Mouse (Mus musculus): ENCODE data around the gene Upp2. TPM values are rescaled to one million over a fixed set of nuclear protein-coding genes. Genes with fewer than 3 reads are reported as not detected.

Gene Upp2
- polyA plus RNA-seq (2012; rRNA removed), result 38.1 and 41.1 TPM in 2 replicates

DNA sequence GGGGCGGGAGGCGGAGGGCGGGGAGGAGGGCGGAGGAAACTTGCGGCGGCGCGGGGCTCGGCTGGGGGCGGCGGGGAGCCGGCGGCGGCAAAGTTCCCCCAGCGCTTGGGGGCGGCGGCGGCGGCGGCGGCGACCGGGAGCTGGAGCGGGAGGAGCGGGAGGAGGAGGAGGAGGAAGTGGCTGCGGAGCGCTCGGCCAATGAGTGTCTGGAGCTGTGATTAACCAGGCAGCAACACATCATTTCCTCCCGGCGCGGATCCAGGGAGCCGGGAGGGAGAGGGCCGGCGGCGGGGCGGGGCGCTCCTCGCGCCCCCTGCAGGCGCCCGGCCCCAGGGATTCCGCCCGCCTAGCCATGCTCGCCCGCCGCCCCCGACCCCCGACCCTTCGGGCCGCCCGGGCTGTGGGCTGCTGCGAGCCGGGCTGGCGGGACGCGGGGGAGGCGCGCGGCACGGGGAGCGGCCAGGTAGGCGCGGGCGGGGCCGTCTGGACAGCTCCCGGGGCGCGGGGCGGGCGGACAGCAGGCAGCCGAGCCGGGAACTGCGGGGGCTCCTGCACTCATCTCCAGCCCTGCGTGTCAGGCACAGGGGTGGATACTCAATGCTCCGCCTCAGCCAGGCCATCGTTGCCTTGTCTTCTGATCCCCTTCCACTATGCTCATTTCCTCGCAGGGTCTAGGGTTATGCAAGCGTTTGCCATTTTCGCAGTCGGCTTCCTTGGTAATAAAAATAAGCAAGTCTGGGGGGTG is at the start of gene Upp2, which contains the start of gene Acvr1:
Gene Upp2, plus strand, starts transcription at position 233 of the 745 bp plus-strand sequence.
Gene Acvr1, minus strand, starts transcription at position 92 of the 745 bp plus-strand sequence.
- peaks cover 6% of the 10 kb centered on the region for H3K4me1 ChIP-seq (ENCODE audit: control insufficient read depth, insufficient read depth, low read length)
- TF ChIP-seq POLR2A (IDR thresholded peaks at IDR 0.05; ENCODE audit: extremely low read depth, insufficient read depth, low read length) (peak; percentile 58; the same call in 1 of the 2 replicates), CTCF (IDR thresholded peaks at IDR 0.05; ENCODE audit: extremely low read depth, insufficient read depth, low read length) (no peak)
- peak within 1 kb of the TSS; percentile 74 for H3K4me3 ChIP-seq (ENCODE audit: insufficient read depth, low read length)
- H3K27ac ChIP-seq (ENCODE audit: insufficient read depth, low read length), result peak within 1 kb of the TSS; percentile 89

DNA sequence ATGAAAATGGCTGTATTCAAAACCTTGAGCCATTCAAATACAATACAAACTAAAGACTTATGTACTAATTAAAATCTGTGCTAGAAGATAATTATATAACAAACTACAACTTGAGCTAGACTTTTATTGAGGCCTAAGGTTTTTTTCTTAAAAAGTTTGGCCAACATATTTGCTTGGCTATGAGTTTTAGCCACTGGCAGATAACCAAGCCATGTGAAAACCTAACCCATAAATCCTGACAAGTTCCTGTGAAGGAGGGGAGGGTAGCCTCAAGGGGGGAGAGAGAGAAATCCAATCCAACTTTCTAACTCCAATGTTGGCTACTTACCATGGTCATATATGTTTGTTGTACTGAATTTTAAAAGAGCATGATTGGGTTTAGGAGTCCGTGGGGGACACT is 48.6 kb upstream of the Upp2 start:
- H3K4me3 ChIP-seq (ENCODE audit: insufficient read depth, low read length), result no peak overlapping the region
- H3K4me1 ChIP-seq (ENCODE audit: control insufficient read depth, insufficient read depth, low read length), result peaks cover 6% of the 10 kb centered on the region
- no peak overlapping the region for H3K27ac ChIP-seq (ENCODE audit: insufficient read depth, low read length)
- TF ChIP-seq POLR2A (IDR thresholded peaks at IDR 0.05; ENCODE audit: extremely low read depth, insufficient read depth, low read length), result no peak
- TF ChIP-seq CTCF (IDR thresholded peaks at IDR 0.05; ENCODE audit: extremely low read depth, insufficient read depth, low read length), result no peak

DNA sequence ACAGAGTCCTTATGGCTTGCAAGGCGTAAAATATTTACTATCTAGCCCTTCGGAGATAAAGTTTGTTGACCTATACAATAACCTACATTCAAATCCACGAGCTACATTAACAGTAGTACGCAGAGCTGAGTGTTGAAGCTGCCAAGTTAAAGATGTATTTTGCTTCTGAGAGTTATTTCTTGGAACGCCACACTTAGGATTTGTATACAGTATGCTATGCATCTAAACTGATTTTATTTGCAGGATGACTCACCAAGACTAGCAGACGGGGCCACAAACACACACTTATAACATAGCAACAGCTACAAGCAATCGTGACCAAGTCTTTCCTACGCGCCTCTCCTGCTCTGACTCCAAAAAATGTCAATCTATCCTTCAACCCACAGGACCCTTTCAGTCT is 46.4 kb upstream of the Upp2 start:
- no peak for TF ChIP-seq POLR2A (IDR thresholded peaks at IDR 0.05; ENCODE audit: extremely low read depth, insufficient read depth, low read length)
- TF ChIP-seq CTCF (IDR thresholded peaks at IDR 0.05; ENCODE audit: extremely low read depth, insufficient read depth, low read length), result no peak
- Histone ChIP-seq H3K27ac (ENCODE audit: insufficient read depth, low read length) (no peak overlapping the region), H3K4me1 (ENCODE audit: control insufficient read depth, insufficient read depth, low read length) (peaks cover 7% of the 10 kb centered on the region), H3K4me3 (ENCODE audit: insufficient read depth, low read length) (no peak overlapping the region)

DNA sequence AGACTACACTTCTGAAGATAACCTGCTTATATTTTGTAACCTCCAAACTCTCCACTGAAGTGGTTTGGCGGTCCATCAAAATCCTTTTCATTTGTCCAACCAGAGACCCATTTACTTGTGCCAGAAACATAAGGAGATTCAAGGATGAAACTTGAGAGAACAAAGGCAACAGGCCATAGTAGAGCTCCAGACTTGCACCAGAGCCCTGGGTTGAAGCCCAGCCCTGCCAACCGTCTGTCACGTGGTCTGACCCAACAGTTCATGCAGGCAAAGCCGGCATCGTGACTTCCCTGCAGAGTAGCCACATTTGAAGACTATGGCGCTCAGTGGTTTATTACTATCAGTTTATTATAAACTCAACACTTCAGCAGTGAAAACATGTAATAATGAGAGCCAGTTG is 45.5 kb upstream of the Upp2 start:
- TF ChIP-seq CTCF (IDR thresholded peaks at IDR 0.05; ENCODE audit: extremely low read depth, insufficient read depth, low read length), result no peak
- TF ChIP-seq POLR2A (IDR thresholded peaks at IDR 0.05; ENCODE audit: extremely low read depth, insufficient read depth, low read length), result no peak
- no peak overlapping the region for H3K4me3 ChIP-seq (ENCODE audit: insufficient read depth, low read length)
- H3K27ac ChIP-seq (ENCODE audit: insufficient read depth, low read length), result no peak overlapping the region
- peaks cover 5% of the 10 kb centered on the region for H3K4me1 ChIP-seq (ENCODE audit: control insufficient read depth, insufficient read depth, low read length)

DNA sequence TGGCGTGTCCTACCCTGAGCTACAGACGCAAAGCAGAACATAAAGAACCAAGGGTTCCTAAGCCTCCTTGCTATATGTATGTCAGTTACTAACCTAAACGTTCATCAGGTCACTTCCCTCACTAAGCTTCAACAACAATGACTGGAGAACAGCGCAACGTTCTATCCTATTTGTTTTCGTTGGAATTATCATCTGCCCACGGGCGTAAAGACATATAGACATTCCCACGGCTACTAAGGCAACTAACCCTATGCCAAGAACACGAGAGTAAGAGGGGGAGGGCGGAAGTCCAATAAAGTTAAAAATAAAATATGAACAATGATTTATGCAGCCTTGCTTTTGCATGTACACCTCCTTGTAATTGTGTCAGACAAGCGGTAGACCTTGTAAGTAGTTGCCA is 44.0 kb upstream of the Upp2 start:
- Histone ChIP-seq H3K27ac (ENCODE audit: insufficient read depth, low read length) (no peak overlapping the region), H3K4me1 (ENCODE audit: control insufficient read depth, insufficient read depth, low read length) (peaks cover 5% of the 10 kb centered on the region), H3K4me3 (ENCODE audit: insufficient read depth, low read length) (no peak overlapping the region)
- no peak for TF ChIP-seq POLR2A (IDR thresholded peaks at IDR 0.05; ENCODE audit: extremely low read depth, insufficient read depth, low read length)
- TF ChIP-seq CTCF (IDR thresholded peaks at IDR 0.05; ENCODE audit: extremely low read depth, insufficient read depth, low read length), result no peak

DNA sequence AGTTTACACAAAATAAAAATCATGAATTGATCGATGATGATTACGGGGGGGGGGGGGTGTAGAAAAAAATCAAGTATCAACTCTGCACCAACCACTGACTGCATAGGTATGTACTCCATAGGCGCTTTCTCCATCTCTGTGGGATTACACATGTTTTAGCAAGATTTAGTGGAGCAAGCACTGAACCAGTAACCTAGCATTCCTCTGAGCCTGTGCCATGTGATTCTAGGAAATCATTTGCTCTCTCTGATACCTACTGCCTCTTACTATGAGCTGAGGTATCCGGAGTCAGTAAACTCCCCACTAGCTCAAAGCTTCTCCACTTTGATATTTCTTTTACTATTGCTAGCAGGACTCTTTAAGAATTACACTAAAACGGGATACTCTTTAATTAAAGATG is 43.2 kb upstream of the Upp2 start:
- no peak overlapping the region for H3K4me3 ChIP-seq (ENCODE audit: insufficient read depth, low read length)
- TF ChIP-seq CTCF (IDR thresholded peaks at IDR 0.05; ENCODE audit: extremely low read depth, insufficient read depth, low read length), result no peak
- TF ChIP-seq POLR2A (IDR thresholded peaks at IDR 0.05; ENCODE audit: extremely low read depth, insufficient read depth, low read length), result no peak
- no peak overlapping the region for H3K27ac ChIP-seq (ENCODE audit: insufficient read depth, low read length)
- peaks cover 5% of the 10 kb centered on the region for H3K4me1 ChIP-seq (ENCODE audit: control insufficient read depth, insufficient read depth, low read length)

DNA sequence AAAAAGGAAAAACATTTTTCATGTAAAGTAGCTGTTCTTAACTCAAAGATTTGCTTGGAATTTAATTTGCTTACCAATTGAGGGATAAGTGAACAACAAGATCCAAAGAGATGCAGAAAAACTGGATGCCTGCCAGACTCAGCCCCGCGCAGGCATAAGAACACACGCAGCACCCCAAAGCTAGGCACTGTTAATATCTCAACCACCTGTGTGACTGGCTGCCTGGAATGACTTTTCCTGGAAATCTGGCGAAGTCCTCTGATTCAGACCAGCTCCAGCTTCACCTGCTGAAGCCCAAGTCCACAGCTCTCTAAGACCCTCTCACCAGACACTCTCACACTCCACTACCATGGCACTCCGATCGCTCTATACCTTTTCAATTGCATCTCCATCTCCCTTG is 42.7 kb upstream of the Upp2 start:
- TF ChIP-seq CTCF (IDR thresholded peaks at IDR 0.05; ENCODE audit: extremely low read depth, insufficient read depth, low read length) (no peak), POLR2A (IDR thresholded peaks at IDR 0.05; ENCODE audit: extremely low read depth, insufficient read depth, low read length) (no peak)
- H3K27ac ChIP-seq (ENCODE audit: insufficient read depth, low read length), result no peak overlapping the region
- no peak overlapping the region for H3K4me3 ChIP-seq (ENCODE audit: insufficient read depth, low read length)
- H3K4me1 ChIP-seq (ENCODE audit: control insufficient read depth, insufficient read depth, low read length), result peaks cover 5% of the 10 kb centered on the region

DNA sequence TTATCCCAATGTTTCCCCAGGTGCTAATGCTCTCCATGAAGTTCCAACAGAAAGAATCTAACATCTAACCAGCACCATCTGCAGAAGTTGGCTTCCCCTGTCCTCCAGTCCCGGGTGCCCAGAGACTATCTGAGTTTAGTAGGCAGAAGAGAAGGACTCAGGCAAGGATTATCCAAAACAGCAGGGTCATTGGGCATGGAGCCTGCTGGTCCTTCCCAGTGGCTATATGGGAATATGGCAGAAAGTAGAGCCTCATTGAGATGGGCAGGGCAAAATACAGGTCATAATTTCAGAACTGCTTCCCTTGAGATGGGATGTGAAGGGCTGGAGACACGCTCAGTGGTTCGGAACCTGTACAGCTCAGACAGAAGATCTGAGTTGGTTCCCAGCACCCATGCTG is 39.3 kb upstream of the Upp2 start:
- no peak overlapping the region for H3K4me3 ChIP-seq (ENCODE audit: insufficient read depth, low read length)
- no peak overlapping the region for H3K27ac ChIP-seq (ENCODE audit: insufficient read depth, low read length)
- H3K4me1 ChIP-seq (ENCODE audit: control insufficient read depth, insufficient read depth, low read length), result peaks cover 6% of the 10 kb centered on the region
- TF ChIP-seq POLR2A (IDR thresholded peaks at IDR 0.05; ENCODE audit: extremely low read depth, insufficient read depth, low read length) (no peak), CTCF (IDR thresholded peaks at IDR 0.05; ENCODE audit: extremely low read depth, insufficient read depth, low read length) (no peak)

DNA sequence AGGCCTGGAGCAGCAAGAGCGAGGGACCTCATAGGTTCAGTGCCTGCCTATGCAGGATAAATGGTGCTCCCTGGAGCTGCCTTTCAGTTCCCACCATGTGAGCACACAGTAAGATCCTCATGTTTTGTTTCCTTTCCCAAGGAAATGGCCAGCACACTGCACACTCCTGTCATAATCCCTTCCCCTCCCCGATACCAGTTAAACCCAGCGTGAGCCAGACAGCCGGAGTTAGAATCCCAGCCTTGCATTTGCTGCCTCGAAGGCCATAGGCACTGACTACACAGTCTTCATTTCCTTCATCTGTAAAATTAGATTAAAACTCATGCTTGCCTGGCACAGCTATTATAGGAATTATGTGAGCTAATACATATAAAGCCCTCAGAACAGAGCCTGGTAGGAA is 37.7 kb upstream of the Upp2 start:
- no peak overlapping the region for H3K27ac ChIP-seq (ENCODE audit: insufficient read depth, low read length)

DNA sequence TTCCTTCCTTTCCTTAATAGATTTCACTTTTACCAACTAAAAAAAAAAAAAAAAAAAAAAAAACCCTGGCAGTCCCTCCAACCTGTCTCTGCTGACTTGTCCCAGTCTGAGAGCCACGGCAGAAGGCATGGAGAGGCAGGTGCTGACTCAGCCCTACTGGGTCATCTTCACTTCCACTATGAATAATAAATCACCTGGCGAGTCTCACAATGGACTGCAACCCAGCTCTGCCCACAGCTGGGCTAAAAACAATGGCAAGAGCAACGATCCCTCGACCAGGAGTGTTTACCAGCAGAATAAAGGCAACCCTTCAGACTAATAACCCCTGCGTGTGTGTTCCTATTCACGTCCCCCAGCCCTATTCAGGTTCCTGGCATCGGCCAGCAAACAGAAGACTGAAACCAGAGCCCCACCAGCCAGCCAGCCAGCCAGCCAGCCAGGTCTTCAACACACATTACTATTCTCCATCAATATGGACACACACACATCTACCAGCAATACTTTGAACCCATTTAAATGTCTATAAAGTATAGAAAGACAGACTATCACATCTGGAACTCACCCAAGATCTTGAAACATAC is 37.1 kb upstream of the Upp2 start:
- Histone ChIP-seq H3K27ac (ENCODE audit: insufficient read depth, low read length) (no peak overlapping the region), H3K4me3 (ENCODE audit: insufficient read depth, low read length) (no peak overlapping the region), H3K4me1 (ENCODE audit: control insufficient read depth, insufficient read depth, low read length) (peaks cover 10% of the 10 kb centered on the region)
- TF ChIP-seq POLR2A (IDR thresholded peaks at IDR 0.05; ENCODE audit: extremely low read depth, insufficient read depth, low read length) (no peak), CTCF (IDR thresholded peaks at IDR 0.05; ENCODE audit: extremely low read depth, insufficient read depth, low read length) (no peak)

More for the DNA sequence above, 37.7 kb upstream of the Upp2 start:
- TF ChIP-seq POLR2A (IDR thresholded peaks at IDR 0.05; ENCODE audit: extremely low read depth, insufficient read depth, low read length) (no peak), CTCF (IDR thresholded peaks at IDR 0.05; ENCODE audit: extremely low read depth, insufficient read depth, low read length) (no peak)
- Histone ChIP-seq H3K4me1 (ENCODE audit: control insufficient read depth, insufficient read depth, low read length) (peaks cover 12% of the 10 kb centered on the region), H3K4me3 (ENCODE audit: insufficient read depth, low read length) (no peak overlapping the region)

Data from cortical plate, adult 2 months (tissue).